Mouse (Mus musculus) intestine, embryonic 14.5 days (tissue): ENCODE measurements around the gene Tns1. TPM values are rescaled to one million over a fixed set of nuclear protein-coding genes. Genes with fewer than 3 reads are reported as not detected.

ENCODE experiments used
- ATAC-seq: fragments of 200-750 bp; cut with Nextera tagmentation; replicated peaks from 2 replicates; pipeline ENCODE4 v1.8.0; 2017; ENCODE audit warnings: low read depth, moderate number of reproducible peaks, moderate TSS enrichment, moderate library complexity; ENCODE audit not compliant: low FRiP score, low TSS enrichment
- DNase-seq: peaks from one replicate; pipeline ENCODE4 v3.0.0-alpha.2; 2018; ENCODE audit warnings: low spot score
- H3K27ac ChIP-seq: fragments of 300-500 bp; sonication (generic); 2 replicates; pipeline ENCODE4 v1.5.1; 2014; ENCODE audit warnings: low read depth, mild to moderate bottlenecking, control low read depth
- H3K27me3 ChIP-seq: fragments of 300-500 bp; sonication (generic); replicated peaks from 2 replicates; pipeline ENCODE4 v1.6.1; 2014; ENCODE audit warnings: low read length, control low read depth; ENCODE audit not compliant: control insufficient read depth, insufficient read depth
- H3K36me3 ChIP-seq: fragments of 300-500 bp; sonication (generic); 2 replicates; pipeline ENCODE4 v1.6.1; 2014; ENCODE audit warnings: low read length, control low read depth; ENCODE audit not compliant: control insufficient read depth, insufficient read depth
- H3K4me1 ChIP-seq: fragments of 300-500 bp; sonication (generic); replicated peaks from 2 replicates; pipeline ENCODE4 v1.6.1; 2014; ENCODE audit warnings: low read length, control low read depth, mixed read lengths; ENCODE audit not compliant: control insufficient read depth, insufficient read depth
- H3K4me2 ChIP-seq: fragments of 300-500 bp; sonication (generic); 2 replicates; pipeline ENCODE4 v1.6.1; 2014; ENCODE audit warnings: low read length
- H3K4me3 ChIP-seq: fragments of 300-500 bp; sonication (generic); 2 replicates; pipeline ENCODE4 v1.5.1; 2014; ENCODE audit warnings: low read depth, low read length, control low read depth, mixed read lengths
- H3K9ac ChIP-seq: fragments of 300-500 bp; sonication (generic); 2 replicates; pipeline ENCODE4 v1.6.1; 2014; ENCODE audit warnings: mild to moderate bottlenecking, low read length
- H3K9me3 ChIP-seq: fragments of 300-500 bp; sonication (generic); 2 replicates; pipeline ENCODE4 v1.6.1; 2016; ENCODE audit warnings: low read length, control low read depth; ENCODE audit not compliant: control insufficient read depth
- WGBS: fragments of 180-500 bp; shearing (Covaris S2); extraction: QIAGEN DNeasy Blood & Tissue Kit; methylation state at CpG from one replicate; pipeline ENCODE4 v1.1.7; 2014; 5-methylcytosine and 5-hydroxymethylcytosine counted together
- polyA plus RNA-seq: library from polyadenylated mRNA; unstranded; fragments of >200 nt; fragmentation: Nextera tagmentation; extraction: Ambion mirVana; gene quantifications from 2 replicates; pipeline ENCODE4 v1.2.1, GENCODE M21; 2014

Tns1 gene
- polyA plus RNA-seq, 1 experiment from 2014 or later: 28.7 TPM

- peak overlapping the region; percentile 52 for H3K9ac ChIP-seq
- H3K9me3 ChIP-seq: no peaks in the 10 kb centered on the region
- peak; percentile 67 for DNase-seq
- peak overlapping the region; percentile 79 for H3K4me2 ChIP-seq
- peak overlapping the region; percentile 54 for H3K27ac ChIP-seq
- WGBS: 1% methylated on average over 13 of the region's 14 CpGs
- no peaks in the 10 kb centered on the region for H3K36me3 ChIP-seq
- peaks cover 43% of the 10 kb centered on the region for H3K27me3 ChIP-seq
- ATAC-seq: 0 out of 2 replicates have a peak, but pooled peaks have one; percentile 33
- H3K4me1 ChIP-seq: peaks cover 36% of the 10 kb centered on the region
- peak overlapping the region; percentile 57 for H3K4me3 ChIP-seq
Observed at GRCm38 (mm10) chr1:74099001-74099435, 25.2 kb downstream of the Tns1 start.

- H3K9me3 ChIP-seq: no peaks in the 10 kb centered on the region
- H3K4me3 ChIP-seq: peak overlapping the region; percentile 57
- H3K36me3 ChIP-seq: no peaks in the 10 kb centered on the region
- peak overlapping the region; percentile 79 for H3K4me2 ChIP-seq
- peak overlapping the region; percentile 52 for H3K9ac ChIP-seq
- peaks cover 29% of the 10 kb centered on the region for H3K4me1 ChIP-seq
- H3K27ac ChIP-seq: peak overlapping the region; percentile 54
- ATAC-seq (peak; percentile 28; the same call in 1 of the 2 replicates), DNase-seq (peak; percentile 87)
- WGBS: 1% methylated on average over 51 of the region's 58 CpGs
- peaks cover 43% of the 10 kb centered on the region for H3K27me3 ChIP-seq
Observed at GRCm38 (mm10) chr1:74098004-74099000, 25.9 kb downstream of the Tns1 start.

- ATAC-seq (no peak), DNase-seq (no peak)
- Histone ChIP-seq H3K4me1 (peaks cover 42% of the 10 kb centered on the region), H3K4me2 (no peak overlapping the region), H3K27ac (no peak overlapping the region), H3K36me3 (no peaks in the 10 kb centered on the region), H3K9ac (no peak overlapping the region), H3K27me3 (peaks cover 42% of the 10 kb centered on the region), H3K9me3 (no peaks in the 10 kb centered on the region), H3K4me3 (no peak overlapping the region)
- WGBS: 56% methylated on average over 3 of the region's 3 CpGs
Observed at GRCm38 (mm10) chr1:74095728-74096127, 28.5 kb downstream of the Tns1 start.

- WGBS: 46% methylated on average over 6 of the region's 6 CpGs
- ATAC-seq (no peak), DNase-seq (no peak)
- Histone ChIP-seq H3K4me3 (no peak overlapping the region), H3K27ac (no peak overlapping the region), H3K36me3 (no peaks in the 10 kb centered on the region), H3K4me2 (no peak overlapping the region), H3K9me3 (no peaks in the 10 kb centered on the region), H3K4me1 (peaks cover 43% of the 10 kb centered on the region), H3K9ac (no peak overlapping the region), H3K27me3 (peaks cover 37% of the 10 kb centered on the region)
Observed at GRCm38 (mm10) chr1:74095296-74095695, 29.0 kb downstream of the Tns1 start.

GRCm38 (mm10) chr1:74094497-74095270 is 29.6 kb downstream of the Tns1 start:
- WGBS: 48% methylated on average over 7 of the region's 7 CpGs
- ATAC-seq: no peak
- no peak overlapping the region for H3K9ac ChIP-seq
- no peak overlapping the region for H3K4me3 ChIP-seq
- H3K27me3 ChIP-seq: peaks cover 33% of the 10 kb centered on the region
- no peak for DNase-seq
- H3K9me3 ChIP-seq: no peaks in the 10 kb centered on the region
- peaks cover 39% of the 10 kb centered on the region for H3K4me1 ChIP-seq
- no peaks in the 10 kb centered on the region for H3K36me3 ChIP-seq
- no peak overlapping the region for H3K27ac ChIP-seq
- no peak overlapping the region for H3K4me2 ChIP-seq

- Histone ChIP-seq H3K9ac (no peak overlapping the region), H3K36me3 (no peaks in the 10 kb centered on the region), H3K27ac (no peak overlapping the region), H3K4me2 (no peak overlapping the region), H3K4me1 (peaks cover 26% of the 10 kb centered on the region), H3K9me3 (no peaks in the 10 kb centered on the region), H3K4me3 (no peak overlapping the region), H3K27me3 (peaks cover 28% of the 10 kb centered on the region)
- 80% methylated on average over 5 of the region's 5 CpGs for WGBS
- ATAC-seq: no peak
- no peak for DNase-seq
Observed at GRCm38 (mm10) chr1:74093447-74093846, 30.8 kb downstream of the Tns1 start.

GRCm38 (mm10) chr1:74092242-74092641 is 32.0 kb downstream of the Tns1 start:
- Histone ChIP-seq H3K9ac (no peak overlapping the region), H3K36me3 (no peaks in the 10 kb centered on the region), H3K27ac (peak overlapping the region; percentile 66), H3K4me3 (no peak overlapping the region), H3K27me3 (peaks cover 16% of the 10 kb centered on the region), H3K9me3 (no peaks in the 10 kb centered on the region), H3K4me1 (peaks cover 21% of the 10 kb centered on the region), H3K4me2 (no peak overlapping the region)
- peak; percentile 54 for DNase-seq
- WGBS: 64% methylated on average over 10 of the region's 10 CpGs
- ATAC-seq: no peak

- no peak overlapping the region; the same call in 1 of the 2 replicates for H3K4me3 ChIP-seq
Observed at GRCm38 (mm10) chr1:74091611-74092224, 32.5 kb downstream of the Tns1 start.

More at GRCm38 (mm10) chr1:74091611-74092224, 32.5 kb downstream of the Tns1 start:
- 26% methylated on average over 6 of the region's 6 CpGs for WGBS
- ATAC-seq (no peak), DNase-seq (peak; percentile 54)
- no peak overlapping the region for H3K9ac ChIP-seq
- H3K27ac ChIP-seq: peak overlapping the region; percentile 69
- H3K4me2 ChIP-seq: peak overlapping the region; percentile 41
- peaks cover 10% of the 10 kb centered on the region for H3K27me3 ChIP-seq
- H3K36me3 ChIP-seq: no peaks in the 10 kb centered on the region
- peaks cover 21% of the 10 kb centered on the region for H3K4me1 ChIP-seq
- H3K9me3 ChIP-seq: no peaks in the 10 kb centered on the region
